Mouse (Mus musculus) limb, embryonic 15.5 days (tissue): ENCODE data around the gene Ubqln4. TPM values are rescaled to one million over a fixed set of nuclear protein-coding genes. Genes with fewer than 3 reads are reported as not detected.

Source experiments
- ATAC-seq: fragments of 200-750 bp; cut with Nextera tagmentation; 2 replicates; pipeline ENCODE4 v1.8.0; 2017; ENCODE audit warnings: low read depth, moderate TSS enrichment; ENCODE audit not compliant: insufficient number of reproducible peaks, low FRiP score, low TSS enrichment
- H3K27ac ChIP-seq: fragments of 300-500 bp; sonication (generic); 2 replicates; pipeline ENCODE4 v1.5.1; 2015; ENCODE audit warnings: moderate library complexity, mild to moderate bottlenecking, inconsistent platforms
- H3K27me3 ChIP-seq: fragments of 300-500 bp; sonication (generic); 2 replicates; pipeline ENCODE4 v1.6.1; 2015; ENCODE audit warnings: inconsistent platforms
- H3K36me3 ChIP-seq: fragments of 300-500 bp; sonication (generic); 2 replicates; pipeline ENCODE4 v1.6.1; 2015; ENCODE audit warnings: inconsistent platforms
- H3K4me1 ChIP-seq: fragments of 300-500 bp; sonication (generic); 2 replicates; pipeline ENCODE4 v1.6.1; 2015; ENCODE audit warnings: inconsistent platforms
- H3K4me2 ChIP-seq: fragments of 300-500 bp; sonication (generic); 2 replicates; pipeline ENCODE4 v1.6.1; 2015; ENCODE audit warnings: mild to moderate bottlenecking, inconsistent platforms
- H3K4me3 ChIP-seq: fragments of 300-500 bp; sonication (generic); 2 replicates; pipeline ENCODE4 v1.5.1; 2015; ENCODE audit warnings: mild to moderate bottlenecking, inconsistent platforms
- H3K9ac ChIP-seq: fragments of 300-500 bp; sonication (generic); 2 replicates; pipeline ENCODE4 v1.6.1; 2015; ENCODE audit warnings: inconsistent platforms
- H3K9me3 ChIP-seq: fragments of 300-500 bp; sonication (generic); 2 replicates; pipeline ENCODE4 v1.6.1; 2016; ENCODE audit warnings: inconsistent platforms
- WGBS: fragments of 180-500 bp; shearing (Covaris S2); methylation state at CpG from one replicate; pipeline ENCODE4 v1.1.7; 2015; 5-methylcytosine and 5-hydroxymethylcytosine counted together
- polyA plus RNA-seq: library from polyadenylated mRNA; unstranded; fragments of >200 nt; fragmentation: Nextera tagmentation; extraction: Ambion mirVana; gene quantifications from 2 replicates; pipeline ENCODE4 v1.2.1, GENCODE M21; 2015

Ubqln4 gene
- polyA plus RNA-seq, 1 experiment from 2014 or later: 44.1 TPM

- Histone ChIP-seq H3K4me3 (no peak overlapping the region), H3K4me2 (no peak overlapping the region), H3K4me1 (peaks cover 20% of the 10 kb centered on the region), H3K9ac (no peak overlapping the region), H3K36me3 (peaks cover 17% of the 10 kb centered on the region), H3K9me3 (no peaks in the 10 kb centered on the region), H3K27ac (no peak overlapping the region), H3K27me3 (no peaks in the 10 kb centered on the region)
- 49% methylated on average over 20 of the region's 20 CpGs for WGBS
- ATAC-seq: no peak
Measured at GRCm38 (mm10) chr3:88544955-88545591, 8.5 kb upstream of the Ubqln4 start.

- Histone ChIP-seq H3K27me3 (no peaks in the 10 kb centered on the region), H3K9ac (no peak overlapping the region), H3K9me3 (no peaks in the 10 kb centered on the region), H3K4me3 (peak overlapping the region; percentile 8), H3K27ac (no peak overlapping the region), H3K4me2 (no peak overlapping the region), H3K36me3 (peaks cover 7% of the 10 kb centered on the region; the same call in 1 of the 2 replicates), H3K4me1 (peaks cover 18% of the 10 kb centered on the region)
- ATAC-seq: no peak
- WGBS: 67% methylated on average over 6 of the region's 6 CpGs
Measured at GRCm38 (mm10) chr3:88546674-88547418, 6.7 kb upstream of the Ubqln4 start.

- no peak within 1 kb of the TSS for H3K9ac ChIP-seq
- peaks cover 5% of the 10 kb centered on the region; the same call in 1 of the 2 replicates for H3K36me3 ChIP-seq
- WGBS: 40% methylated on average over 18 of the region's 18 CpGs
- no peaks in the 10 kb centered on the region for H3K27me3 ChIP-seq
- H3K4me1 ChIP-seq: peaks cover 22% of the 10 kb centered on the region
- H3K4me2 ChIP-seq: 0 out of 2 replicates have a peak within 1 kb of the TSS, but pooled peaks have one; percentile 7
- H3K4me3 ChIP-seq: peak within 1 kb of the TSS; percentile 19
- H3K27ac ChIP-seq: peak within 1 kb of the TSS; percentile 65
- ATAC-seq: no peak
- no peaks in the 10 kb centered on the region for H3K9me3 ChIP-seq
Measured at GRCm38 (mm10) chr3:88548180-88548917, 5.2 kb upstream of the Ubqln4 start, which contains the start of gene Rab25. TSS of gene Rab25 (minus strand) at chr3:88548300.

- Histone ChIP-seq H3K9ac (no peak overlapping the region), H3K9me3 (no peaks in the 10 kb centered on the region), H3K27ac (no peak overlapping the region), H3K4me2 (no peak overlapping the region; the same call in 1 of the 2 replicates), H3K27me3 (no peaks in the 10 kb centered on the region), H3K36me3 (peaks cover 18% of the 10 kb centered on the region), H3K4me3 (peak overlapping the region; percentile 63), H3K4me1 (peaks cover 38% of the 10 kb centered on the region)
- ATAC-seq: no peak
- 79% methylated on average over 4 of the region's 4 CpGs for WGBS
Measured at GRCm38 (mm10) chr3:88551586-88551985, 2.0 kb upstream of the Ubqln4 start.

- peak overlapping the region; percentile 50 for H3K9ac ChIP-seq
- WGBS: 19% methylated on average over 16 of the region's 16 CpGs
- H3K9me3 ChIP-seq: no peaks in the 10 kb centered on the region
- no peaks in the 10 kb centered on the region for H3K27me3 ChIP-seq
- peak overlapping the region; percentile 97 for H3K27ac ChIP-seq
- H3K4me3 ChIP-seq: peak overlapping the region; percentile 63
- H3K4me1 ChIP-seq: peaks cover 34% of the 10 kb centered on the region
- no peak for ATAC-seq
- H3K4me2 ChIP-seq: peak overlapping the region; percentile 79
- peaks cover 23% of the 10 kb centered on the region for H3K36me3 ChIP-seq
Measured at GRCm38 (mm10) chr3:88552082-88552645, 1.4 kb upstream of the Ubqln4 start.

- peak within 1 kb of the TSS; percentile 63 for H3K4me3 ChIP-seq
- H3K9me3 ChIP-seq: no peaks in the 10 kb centered on the region
- under 1% methylated on average over 48 of the region's 48 CpGs for WGBS
- peaks cover 33% of the 10 kb centered on the region for H3K4me1 ChIP-seq
- H3K27ac ChIP-seq: peak within 1 kb of the TSS; percentile 97
- peak; percentile 87 for ATAC-seq
- H3K36me3 ChIP-seq: peaks cover 30% of the 10 kb centered on the region
- H3K9ac ChIP-seq: peak within 1 kb of the TSS; percentile 55
- H3K27me3 ChIP-seq: no peaks in the 10 kb centered on the region
- H3K4me2 ChIP-seq: peak within 1 kb of the TSS; percentile 79
Measured at GRCm38 (mm10) chr3:88552676-88553524, 658 bp upstream of the Ubqln4 start, which contains the start of gene Lamtor2. TSS of gene Lamtor2 (minus strand) at chr3:88553074.

GRCm38 (mm10) chr3:88553880-88554586, 475 bp downstream of the Ubqln4 start:
- Histone ChIP-seq H3K27ac (peak overlapping the region; percentile 97), H3K4me1 (peaks cover 31% of the 10 kb centered on the region), H3K9ac (peak overlapping the region; percentile 55), H3K27me3 (no peaks in the 10 kb centered on the region), H3K4me2 (peak overlapping the region; percentile 79), H3K36me3 (peaks cover 36% of the 10 kb centered on the region), H3K4me3 (peak overlapping the region; percentile 63), H3K9me3 (no peaks in the 10 kb centered on the region)
- under 1% methylated on average over 40 of the region's 41 CpGs for WGBS
- ATAC-seq: peak; percentile 30; the same call in 1 of the 2 replicates

- Histone ChIP-seq H3K36me3 (peaks cover 47% of the 10 kb centered on the region), H3K4me3 (no peak overlapping the region), H3K4me2 (no peak overlapping the region), H3K27me3 (no peaks in the 10 kb centered on the region), H3K4me1 (peaks cover 30% of the 10 kb centered on the region), H3K9ac (no peak overlapping the region), H3K9me3 (no peaks in the 10 kb centered on the region), H3K27ac (no peak overlapping the region)
- ATAC-seq: no peak
- 85% methylated on average over 5 of the region's 5 CpGs for WGBS
Measured at GRCm38 (mm10) chr3:88555069-88555605, 1.6 kb downstream of the Ubqln4 start.

DNA sequence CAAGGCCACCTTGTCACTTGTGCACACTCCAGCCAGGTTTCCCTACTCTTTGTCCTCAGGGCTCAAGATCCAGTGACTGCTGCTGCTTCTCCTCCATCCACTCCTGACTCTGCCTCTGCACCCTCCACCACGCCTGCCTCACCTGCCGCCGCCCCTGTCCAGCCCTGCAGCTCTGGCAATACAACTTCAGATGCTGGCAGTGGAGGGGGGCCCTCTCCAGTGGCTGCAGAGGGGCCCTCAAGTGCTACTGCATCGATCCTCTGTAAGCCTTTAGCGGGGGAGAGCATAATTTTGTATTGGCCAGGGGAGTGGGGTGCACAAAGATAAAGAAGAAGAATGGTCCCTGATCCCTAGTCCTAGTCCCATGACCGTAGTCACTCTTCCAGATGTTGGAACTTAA, 2.2 kb downstream of the Ubqln4 start:
- Histone ChIP-seq H3K4me1 (peaks cover 26% of the 10 kb centered on the region), H3K9ac (no peak overlapping the region), H3K4me3 (no peak overlapping the region), H3K27ac (no peak overlapping the region), H3K4me2 (no peak overlapping the region), H3K27me3 (no peaks in the 10 kb centered on the region), H3K36me3 (peaks cover 53% of the 10 kb centered on the region), H3K9me3 (no peaks in the 10 kb centered on the region)
- WGBS: 94% methylated on average over 6 of the region's 6 CpGs
- no peak for ATAC-seq

DNA sequence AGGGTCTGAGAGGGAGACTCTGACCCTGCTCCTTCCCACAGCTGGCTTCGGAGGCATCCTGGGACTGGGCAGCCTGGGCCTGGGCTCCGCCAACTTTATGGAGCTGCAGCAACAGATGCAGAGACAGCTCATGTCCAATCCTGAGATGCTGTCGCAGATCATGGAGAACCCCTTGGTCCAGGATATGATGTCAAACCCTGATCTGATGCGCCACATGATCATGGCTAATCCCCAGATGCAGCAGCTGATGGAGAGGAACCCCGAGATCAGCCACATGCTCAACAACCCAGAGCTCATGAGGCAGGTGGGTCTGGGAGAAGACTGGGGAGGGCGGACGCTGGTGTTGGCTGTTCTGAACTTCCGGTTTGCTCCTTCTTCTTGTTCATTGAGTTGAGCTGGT, 3.1 kb downstream of the Ubqln4 start:
- Histone ChIP-seq H3K36me3 (peaks cover 62% of the 10 kb centered on the region), H3K27me3 (no peaks in the 10 kb centered on the region), H3K9ac (no peak overlapping the region), H3K4me2 (no peak overlapping the region), H3K4me3 (no peak overlapping the region), H3K4me1 (peaks cover 22% of the 10 kb centered on the region), H3K27ac (no peak overlapping the region), H3K9me3 (no peaks in the 10 kb centered on the region)
- no peak for ATAC-seq
- WGBS: 96% methylated on average over 8 of the region's 8 CpGs
